Mouse (Mus musculus) forebrain, embryonic 15.5 days (tissue): ENCODE results near the gene Etfdh. TPM values are rescaled to one million over a fixed set of nuclear protein-coding genes. Genes with fewer than 3 reads are reported as not detected.
"Not testable (repeated sequence)": the region's sequence is repeated elsewhere in the genome, so short reads cannot be mapped to it uniquely, and the experiment has no call there.

Experiments used
- ATAC-seq: fragments of 200-750 bp; cut with Nextera tagmentation; replicated peaks from 2 replicates; pipeline ENCODE4 v1.8.0; 2017; ENCODE audit warnings: mild to moderate bottlenecking, moderate TSS enrichment, moderate library complexity
- H3K27ac ChIP-seq: fragments of 300-500 bp; sonication (generic); replicated peaks from 2 replicates; pipeline ENCODE4 v1.5.1; 2015; ENCODE audit warnings: mild to moderate bottlenecking, inconsistent platforms
- H3K27me3 ChIP-seq: fragments of 300-500 bp; sonication (generic); 2 replicates; pipeline ENCODE4 v1.6.1; 2015; ENCODE audit warnings: inconsistent platforms
- H3K36me3 ChIP-seq: fragments of 300-500 bp; sonication (generic); 2 replicates; pipeline ENCODE4 v1.6.1; 2015; ENCODE audit warnings: mild to moderate bottlenecking, inconsistent platforms
- H3K4me1 ChIP-seq: fragments of 300-500 bp; sonication (generic); 2 replicates; pipeline ENCODE4 v1.6.1; 2015; ENCODE audit warnings: inconsistent platforms
- H3K4me2 ChIP-seq: fragments of 300-500 bp; sonication (generic); replicated peaks from 2 replicates; pipeline ENCODE4 v1.6.1; 2015; ENCODE audit warnings: mild to moderate bottlenecking, inconsistent platforms
- H3K4me3 ChIP-seq: fragments of 300-500 bp; sonication (generic); 2 replicates; pipeline ENCODE4 v1.5.1; 2015; ENCODE audit warnings: mild to moderate bottlenecking, inconsistent platforms
- H3K9ac ChIP-seq: fragments of 300-500 bp; sonication (generic); replicated peaks from 2 replicates; pipeline ENCODE4 v1.6.1; 2015; ENCODE audit warnings: mild to moderate bottlenecking, inconsistent platforms
- H3K9me3 ChIP-seq: fragments of 300-500 bp; sonication (generic); 2 replicates; pipeline ENCODE4 v1.6.1; 2016; ENCODE audit warnings: inconsistent platforms
- WGBS: fragments of 180-500 bp; shearing (Covaris S2); methylation state at CpG from one replicate; pipeline ENCODE4 v1.1.7; 2015; ENCODE audit warnings: mixed read lengths; 5-methylcytosine and 5-hydroxymethylcytosine counted together
- polyA plus RNA-seq: library from polyadenylated mRNA; unstranded; fragments of >200 nt; fragmentation: Nextera tagmentation; extraction: Ambion mirVana; gene quantifications from 2 replicates; pipeline ENCODE4 v1.2.1, GENCODE M21; 2015

Etfdh gene
- polyA plus RNA-seq, 1 experiment from 2014 or later = 42.6 TPM

DNA sequence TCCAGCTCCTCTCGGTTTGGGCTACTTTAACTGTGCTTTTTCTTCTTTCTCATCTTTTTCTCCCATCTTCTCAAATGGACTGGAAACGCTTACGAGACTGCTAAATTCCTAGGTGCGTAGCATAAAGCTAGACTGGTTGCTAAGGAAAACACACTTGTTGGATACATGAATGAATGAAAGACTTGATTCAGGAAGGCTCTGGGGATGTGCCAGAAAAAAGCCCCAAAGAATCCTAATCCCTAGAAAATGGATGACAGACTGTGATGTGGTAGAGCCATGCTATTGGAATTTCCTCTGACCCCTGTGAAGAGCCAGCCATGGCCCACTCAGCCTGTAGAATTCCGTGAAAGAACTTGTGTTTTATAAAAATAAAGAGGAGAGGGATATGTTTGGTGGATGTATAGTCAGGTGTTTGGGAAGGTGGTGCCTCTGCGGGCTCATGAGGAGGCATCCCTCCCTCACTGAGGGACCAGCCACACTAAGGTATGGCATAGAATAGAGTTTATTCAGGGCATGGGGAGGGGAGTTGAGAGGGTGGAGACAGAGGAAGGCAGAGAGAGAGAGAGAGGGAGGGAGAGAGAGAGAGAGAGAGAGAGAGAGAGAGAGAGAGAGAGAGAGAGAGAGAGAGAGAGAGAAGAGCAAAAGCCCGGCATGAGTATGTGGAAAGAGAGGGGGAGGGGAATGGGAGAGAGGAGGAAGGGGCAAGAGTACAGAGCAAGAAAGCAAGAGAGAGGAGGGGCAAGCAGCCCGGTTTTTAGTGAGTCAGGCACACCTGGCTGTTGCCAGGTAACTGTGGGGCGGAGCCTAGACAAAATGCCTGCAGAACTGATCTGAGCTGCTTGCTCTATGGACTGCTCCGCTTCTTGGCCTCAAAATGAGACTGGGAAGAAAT, 53.5 kb downstream of the Etfdh start:
- Histone ChIP-seq H3K9ac (no peak overlapping the region), H3K27ac (peak overlapping the region; percentile 61), H3K4me2 (no peak overlapping the region), H3K4me1 (peaks cover 11% of the 10 kb centered on the region), H3K27me3 (no peaks in the 10 kb centered on the region), H3K36me3 (no peaks in the 10 kb centered on the region), H3K9me3 (no peaks in the 10 kb centered on the region), H3K4me3 (no peak overlapping the region)
- peak; percentile 77 for ATAC-seq
- WGBS = 7% methylated on average over 10 of the region's 10 CpGs

DNA sequence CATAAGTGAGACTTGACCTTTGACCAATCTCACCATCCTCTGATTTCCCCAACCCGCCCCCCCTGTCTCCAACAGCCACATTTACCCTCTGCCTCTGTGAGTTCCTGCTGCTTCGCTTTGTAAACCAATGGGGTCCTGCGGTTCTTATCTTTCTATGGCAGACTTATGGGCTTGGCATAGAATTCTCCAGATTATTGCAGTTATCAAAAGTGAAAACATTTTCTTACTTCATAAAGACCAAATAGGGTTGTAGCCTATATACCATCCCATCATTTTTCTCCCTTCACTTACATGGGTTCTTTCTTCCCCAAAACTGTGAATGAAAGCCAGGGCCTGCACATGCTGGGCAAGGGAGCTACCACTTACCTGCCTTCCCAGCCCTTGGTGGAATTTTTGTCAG, 55.0 kb downstream of the Etfdh start:
- H3K4me1 ChIP-seq = peaks cover 11% of the 10 kb centered on the region
- H3K9ac ChIP-seq = no peak overlapping the region
- H3K27ac ChIP-seq = no peak overlapping the region
- H3K36me3 ChIP-seq = no peaks in the 10 kb centered on the region
- ATAC-seq = no peak
- 86% methylated on average over 3 of the region's 3 CpGs for WGBS
- H3K9me3 ChIP-seq = no peaks in the 10 kb centered on the region
- H3K4me3 ChIP-seq = no peak overlapping the region
- H3K27me3 ChIP-seq = no peaks in the 10 kb centered on the region
- no peak overlapping the region for H3K4me2 ChIP-seq

- not testable (repeated sequence) for H3K9me3 ChIP-seq, H3K27me3 ChIP-seq, H3K36me3 ChIP-seq, H3K9ac ChIP-seq, ATAC-seq, H3K4me3 ChIP-seq, H3K4me2 ChIP-seq, H3K27ac ChIP-seq
- peaks cover 14% of the 10 kb centered on the region for H3K4me1 ChIP-seq
- WGBS = 88% methylated on average over 5 of the region's 5 CpGs
These were observed 55.9 kb downstream of the Etfdh start for GRCm38 (mm10) chr3:79573376-79573775.

DNA sequence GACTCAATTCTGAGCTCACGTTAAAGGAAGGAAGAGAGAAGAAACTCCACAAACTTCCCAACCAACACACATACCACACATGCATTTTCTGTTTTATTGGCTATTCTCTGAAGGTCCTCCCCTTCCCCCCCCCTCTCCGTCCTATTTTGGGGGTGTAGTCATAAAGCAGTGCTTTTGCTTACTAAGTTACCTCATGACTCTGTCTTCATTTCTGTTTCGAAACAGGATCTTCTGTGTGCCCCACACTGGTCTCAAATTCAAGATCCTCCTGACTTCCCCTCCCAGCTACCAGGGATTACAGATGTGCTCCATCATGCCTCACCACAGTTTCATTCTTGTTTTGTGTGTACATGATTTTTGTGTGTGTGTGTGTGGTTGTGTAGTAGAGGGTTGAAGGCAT, 56.9 kb downstream of the Etfdh start:
- Histone ChIP-seq H3K36me3 (no peaks in the 10 kb centered on the region), H3K27ac (no peak overlapping the region), H3K4me3 (no peak overlapping the region), H3K4me2 (no peak overlapping the region), H3K9me3 (no peaks in the 10 kb centered on the region), H3K27me3 (no peaks in the 10 kb centered on the region), H3K4me1 (peaks cover 17% of the 10 kb centered on the region), H3K9ac (no peak overlapping the region)
- no peak for ATAC-seq
- WGBS = 72% methylated on average over 3 of the region's 3 CpGs

- no peak overlapping the region for H3K9ac ChIP-seq
- H3K27me3 ChIP-seq = no peaks in the 10 kb centered on the region
- 91% methylated on average over 3 of the region's 3 CpGs for WGBS
- no peak overlapping the region for H3K4me3 ChIP-seq
- H3K27ac ChIP-seq = no peak overlapping the region
- no peaks in the 10 kb centered on the region for H3K36me3 ChIP-seq
- H3K4me2 ChIP-seq = no peak overlapping the region
- no peak for ATAC-seq
- H3K9me3 ChIP-seq = no peaks in the 10 kb centered on the region
- H3K4me1 ChIP-seq = peaks cover 22% of the 10 kb centered on the region
These were observed 60.0 kb downstream of the Etfdh start for GRCm38 (mm10) chr3:79569351-79569681.

DNA sequence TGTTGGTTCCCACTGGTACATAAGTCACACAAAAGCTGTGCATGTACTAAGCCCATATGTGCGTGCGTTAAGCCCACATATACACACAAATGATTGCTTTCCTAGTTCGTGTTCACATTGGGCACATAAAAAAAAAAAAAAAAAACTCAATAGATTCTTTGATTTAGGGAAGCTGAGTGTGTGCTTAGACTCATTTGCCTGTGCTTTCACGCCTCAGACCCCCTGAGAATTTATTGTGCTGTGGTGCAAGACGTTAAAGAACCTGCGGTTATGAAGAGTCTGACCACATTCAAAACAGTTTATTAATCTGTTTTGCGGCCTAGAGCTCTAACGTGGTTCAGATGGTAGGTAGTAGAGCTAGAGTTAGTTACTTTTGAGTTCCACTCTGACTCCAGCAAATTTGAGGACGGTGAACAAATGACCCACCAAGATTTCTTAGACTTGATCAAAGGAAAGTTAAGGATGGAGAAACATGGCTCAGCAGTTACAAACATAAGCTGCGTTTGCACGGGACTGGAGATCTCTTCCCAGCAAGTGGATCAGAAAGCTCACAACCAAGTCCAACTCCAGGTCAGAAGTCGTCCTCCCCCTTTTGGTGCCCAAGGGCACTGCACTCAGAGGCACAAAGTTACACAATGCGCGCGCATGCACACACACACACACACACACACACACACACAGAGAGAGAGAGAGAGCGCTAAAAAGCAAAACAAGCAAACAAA, 60.5 kb downstream of the Etfdh start:
- Histone ChIP-seq H3K27ac (peak overlapping the region; percentile 82), H3K4me2 (peak overlapping the region; percentile 93), H3K9ac (no peak overlapping the region), H3K9me3 (no peaks in the 10 kb centered on the region), H3K36me3 (no peaks in the 10 kb centered on the region), H3K4me1 (peaks cover 22% of the 10 kb centered on the region), H3K27me3 (no peaks in the 10 kb centered on the region), H3K4me3 (peak overlapping the region; percentile 93; the same call in 1 of the 2 replicates)
- ATAC-seq = no peak
- 80% methylated on average over 16 of the region's 16 CpGs for WGBS

DNA sequence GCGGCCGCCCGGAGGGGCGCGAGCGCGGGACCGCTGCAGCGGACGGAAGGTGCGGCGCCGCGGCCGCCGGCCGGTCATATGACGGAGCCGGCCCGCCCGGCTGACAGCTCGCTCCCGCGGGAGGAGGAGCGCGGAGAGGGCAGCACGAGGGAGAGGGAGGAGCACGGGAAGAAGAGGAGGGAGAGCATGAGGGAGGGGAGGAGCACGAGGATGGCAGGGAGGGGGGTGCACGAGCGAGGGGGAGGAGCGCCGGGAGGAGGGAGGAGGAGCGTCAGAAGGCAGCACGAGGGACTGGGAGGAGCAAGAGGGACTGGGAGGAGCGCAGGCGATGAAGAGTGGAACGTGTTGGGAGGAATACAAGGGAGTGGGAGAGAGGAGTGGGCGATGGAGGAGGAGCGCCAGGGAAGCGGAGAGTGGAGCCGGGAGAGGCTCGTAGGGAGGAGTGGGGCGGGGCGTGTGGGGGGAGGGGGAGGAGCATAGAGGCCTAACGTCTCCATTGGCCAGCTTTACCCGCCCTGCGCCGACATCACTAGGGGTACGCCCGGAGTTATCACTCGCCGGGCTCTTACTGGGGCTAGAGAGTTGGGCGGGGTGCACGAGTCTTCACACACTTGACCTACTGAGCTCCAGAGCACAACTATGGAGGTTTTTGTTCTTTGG, 61.5 kb downstream of the Etfdh start, which contains the start of gene Fnip2:
Fnip2 (minus strand) TSS at position 94 of the 660 bp plus-strand sequence.
- Histone ChIP-seq H3K27ac (peak within 1 kb of the TSS; percentile 82), H3K4me1 (peaks cover 22% of the 10 kb centered on the region), H3K27me3 (no peaks in the 10 kb centered on the region), H3K4me2 (peak within 1 kb of the TSS; percentile 93), H3K9ac (peak within 1 kb of the TSS; percentile 83), H3K36me3 (no peaks in the 10 kb centered on the region), H3K9me3 (no peaks in the 10 kb centered on the region), H3K4me3 (peak within 1 kb of the TSS; percentile 93)
- ATAC-seq = peak; percentile 97
- WGBS = under 1% methylated on average over 49 of the region's 55 CpGs

GRCm38 (mm10) chr3:79566716-79567691, 62.3 kb downstream of the Etfdh start:
- H3K9me3 ChIP-seq = no peaks in the 10 kb centered on the region
- H3K4me3 ChIP-seq = peak overlapping the region; percentile 93
- H3K9ac ChIP-seq = peak overlapping the region; percentile 83
- H3K4me1 ChIP-seq = peaks cover 23% of the 10 kb centered on the region
- WGBS = 1% methylated on average over 60 of the region's 60 CpGs
- peak; percentile 51 for ATAC-seq
- peak overlapping the region; percentile 93 for H3K4me2 ChIP-seq
- H3K27me3 ChIP-seq = no peaks in the 10 kb centered on the region
- no peaks in the 10 kb centered on the region for H3K36me3 ChIP-seq
- peak overlapping the region; percentile 82 for H3K27ac ChIP-seq

DNA sequence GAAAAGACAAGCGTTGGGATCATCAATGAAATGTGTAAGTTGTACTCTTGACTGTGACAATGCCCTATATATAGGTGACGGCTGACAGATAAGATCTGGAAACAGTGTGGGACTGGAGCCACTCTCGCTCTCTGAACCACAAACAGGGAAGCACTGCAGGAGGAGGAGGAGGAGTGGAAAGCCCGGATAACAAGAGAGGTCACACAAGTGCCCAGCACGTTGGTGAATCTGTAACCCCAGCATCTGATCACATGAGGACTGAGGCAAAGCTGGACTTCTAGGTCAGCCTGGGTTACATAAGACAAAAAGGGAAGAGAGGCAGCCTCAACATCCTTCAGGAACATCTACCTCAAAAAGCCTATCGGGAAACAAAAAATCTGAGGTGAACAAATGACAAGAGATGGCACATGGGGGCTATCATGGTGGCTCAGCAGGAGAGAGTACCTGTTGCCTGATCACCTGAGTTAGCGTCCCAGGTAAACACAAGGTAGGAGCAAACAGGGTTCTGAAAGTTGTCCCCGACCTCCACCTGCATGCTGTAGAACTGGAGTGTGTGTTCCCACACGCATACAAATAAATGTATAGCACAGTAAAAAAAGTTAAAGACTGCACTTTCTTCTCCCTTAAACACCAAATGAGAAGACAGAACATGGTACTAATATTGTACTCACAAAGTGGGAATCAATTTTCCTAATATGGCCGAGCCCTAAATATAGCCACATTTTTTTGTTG, 64.3 kb downstream of the Etfdh start:
- no peak for ATAC-seq
- 86% methylated on average over 10 of the region's 10 CpGs for WGBS
- H3K9me3 ChIP-seq = no peaks in the 10 kb centered on the region

DNA sequence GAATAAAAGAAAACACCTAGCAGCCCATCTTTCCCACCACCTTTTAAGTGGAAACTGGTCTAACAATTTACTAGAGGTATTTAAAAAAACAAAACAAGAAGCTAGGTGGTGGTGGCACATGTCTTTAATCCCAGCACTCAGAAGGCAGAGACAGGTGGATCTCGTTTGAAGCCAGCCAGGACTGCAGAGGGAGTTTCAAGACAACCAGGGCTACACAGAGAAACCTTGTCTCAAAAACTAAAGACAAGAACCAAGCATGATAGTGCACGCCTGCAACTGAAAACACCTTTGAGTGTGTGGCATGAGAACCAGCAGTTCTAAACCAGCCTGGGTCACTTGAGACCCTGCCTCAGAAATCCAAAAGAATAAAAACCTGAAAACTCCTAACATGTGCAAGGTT, 65.8 kb downstream of the Etfdh start:
- no peak overlapping the region for H3K9ac ChIP-seq
- WGBS = 82% methylated on average over 2 of the region's 2 CpGs
- H3K27me3 ChIP-seq = no peaks in the 10 kb centered on the region
- no peaks in the 10 kb centered on the region for H3K9me3 ChIP-seq
- no peaks in the 10 kb centered on the region for H3K36me3 ChIP-seq
- no peak for ATAC-seq
- peaks cover 28% of the 10 kb centered on the region for H3K4me1 ChIP-seq
- H3K4me2 ChIP-seq = no peak overlapping the region
- no peak overlapping the region for H3K4me3 ChIP-seq
- no peak overlapping the region for H3K27ac ChIP-seq

More for the DNA sequence above, 64.3 kb downstream of the Etfdh start:
- H3K4me1 ChIP-seq = peaks cover 25% of the 10 kb centered on the region
- no peak overlapping the region for H3K9ac ChIP-seq
- H3K4me3 ChIP-seq = no peak overlapping the region
- no peak overlapping the region for H3K4me2 ChIP-seq
- H3K36me3 ChIP-seq = no peaks in the 10 kb centered on the region
- H3K27me3 ChIP-seq = no peaks in the 10 kb centered on the region
- no peak overlapping the region for H3K27ac ChIP-seq
